Mouse (Mus musculus) retina, postnatal 1 day (tissue): Measurements from ENCODE around the gene Gja10.

Experiments used
- DNase-seq: peaks from one replicate; pipeline ENCODE4 v3.0.0-alpha.2; 2012

Gene Gja10

GRCm38 (mm10) chr4:32560724-32561554 is 41.6 kb downstream of the Gja10 start:
- peak; percentile 96 for DNase-seq

DNA sequence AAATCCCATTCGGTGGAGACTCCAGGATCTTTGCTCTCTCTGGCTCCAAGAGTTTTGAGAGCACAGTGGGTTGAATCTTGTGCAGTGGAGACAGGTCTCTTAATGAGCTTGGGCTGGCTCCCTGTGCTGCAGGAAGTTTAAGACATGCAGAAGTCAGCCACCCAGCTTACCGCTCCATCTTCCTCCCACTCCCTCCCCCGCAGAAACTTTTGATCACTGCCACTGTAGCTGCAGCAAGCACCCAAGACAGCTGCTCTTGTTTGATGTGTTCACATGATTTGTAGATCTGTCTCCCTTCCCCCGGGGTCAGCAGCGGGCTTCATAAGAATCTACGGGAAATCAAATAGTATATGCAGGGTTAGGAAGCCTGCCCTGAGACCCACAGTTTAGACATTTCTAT is 42.3 kb downstream of the Gja10 start:
- DNase-seq, result peak; percentile 48

DNA sequence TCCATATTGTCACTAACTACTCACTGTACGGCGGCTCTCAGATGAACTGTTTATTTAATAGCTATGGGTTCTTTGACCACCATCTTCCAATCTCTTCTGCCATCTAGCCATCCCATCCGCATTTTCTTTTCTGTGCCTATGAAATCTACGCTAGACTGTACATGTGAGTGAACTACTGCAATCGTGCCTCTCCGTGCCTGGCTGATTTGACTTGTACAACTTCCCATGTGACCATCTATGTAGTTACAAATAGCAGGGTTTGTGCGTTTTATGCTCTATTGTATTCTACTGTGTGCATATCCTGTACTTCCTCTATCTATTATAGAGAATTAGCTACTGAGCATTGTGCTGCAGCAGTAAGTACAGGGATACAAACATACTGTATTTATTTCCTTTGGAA is 47.1 kb downstream of the Gja10 start:
- DNase-seq, result no peak

GRCm38 (mm10) chr4:32551337-32551736 is 51.2 kb downstream of the Gja10 start:
- DNase-seq, result peak; percentile 60

GRCm38 (mm10) chr4:32549150-32549549 is 53.4 kb downstream of the Gja10 start:
- no peak for DNase-seq
